In the genomic region with DNA sequence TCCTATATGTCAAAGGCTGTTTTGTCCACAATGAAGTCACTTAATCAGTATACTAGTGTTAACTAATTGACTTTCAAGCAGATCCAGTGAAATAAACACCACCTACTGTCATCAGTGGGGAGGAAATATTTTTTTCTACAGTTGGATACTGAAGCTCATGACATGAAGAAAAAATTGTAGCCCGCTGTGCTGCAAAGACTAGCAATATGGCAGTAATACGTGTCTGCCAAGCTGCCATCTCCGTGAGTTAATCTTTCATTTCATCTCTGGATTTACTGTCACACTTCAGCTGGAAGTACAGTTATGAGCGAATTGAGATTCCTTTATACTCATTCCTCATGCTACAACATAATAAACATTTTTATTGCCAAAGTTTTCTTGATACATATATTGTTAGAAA, we compare ENCODE assay signal across 18 mouse cellular contexts.
"Had no signal": no experiment of that assay in that cellular context is flagged by ENCODE, and none has a peak within 500 bp of the region (broad histone marks: within the 10 kb centered on the region; RNA-seq: fewer than 3 reads in every experiment).

No protein-coding gene starts in this region.

- H3K4me1 ChIP-seq: midbrain, embryonic 10.5 days; midbrain, embryonic 12.5 days; neural tube, embryonic 13.5 days; neural tube, embryonic 15.5 days had no signal

- H3K4me3 ChIP-seq: midbrain, embryonic 10.5 days; midbrain, embryonic 12.5 days; myocyte; neural tube, embryonic 13.5 days; neural tube, embryonic 15.5 days had no signal

- H3K4me2 ChIP-seq: lung, embryonic 14.5 days; midbrain, embryonic 12.5 days; neural tube, embryonic 13.5 days; neural tube, embryonic 15.5 days had no signal

- H3K36me3 ChIP-seq: midbrain, embryonic 10.5 days; midbrain, embryonic 12.5 days; neural tube, embryonic 13.5 days; neural tube, embryonic 15.5 days had no signal

- H3K27me3 ChIP-seq: midbrain, embryonic 12.5 days; neural tube, embryonic 13.5 days; neural tube, embryonic 15.5 days had no signal

- H3K27ac ChIP-seq: midbrain, embryonic 10.5 days; midbrain, embryonic 12.5 days; neural tube, embryonic 13.5 days; neural tube, embryonic 15.5 days had no signal

- H3K9me3 ChIP-seq: midbrain, embryonic 10.5 days; midbrain, embryonic 12.5 days; neural tube, embryonic 13.5 days; neural tube, embryonic 15.5 days had no signal

- DNase-seq: lung, embryonic 14.5 days; lung, postnatal 10 days; lung, postnatal 4 days; midbrain, embryonic 14.5 days; retina, postnatal 1 day; right cerebral cortex, adult 18-20 months; right cerebral cortex, postnatal 25 days; right cerebral cortex, postnatal 4 days; spleen, adult 18-20 months; thymus, adult 18-20 months; thymus, postnatal 14 days; thymus, postnatal 36 days had no signal

- H3K9ac ChIP-seq: lung, embryonic 14.5 days; midbrain, embryonic 12.5 days; neural tube, embryonic 13.5 days; neural tube, embryonic 15.5 days had no signal

- ATAC-seq: midbrain, embryonic 16.5 days had no signal
